Mouse (Mus musculus) heart, postnatal 0 days (tissue): ENCODE measurements around the gene Gemin6. TPM values are rescaled to one million over a fixed set of nuclear protein-coding genes. Genes with fewer than 3 reads are reported as not detected.
"Not testable (repeated sequence)": the region's sequence is repeated elsewhere in the genome, so short reads cannot be mapped to it uniquely, and the experiment has no call there.

Experiments used
- ATAC-seq: fragments of 200-750 bp; cut with Nextera tagmentation; 2 replicates; pipeline ENCODE4 v1.8.0; 2017; ENCODE audit warnings: low read depth, moderate number of reproducible peaks, moderate library complexity; ENCODE audit not compliant: insufficient read depth
- DNase-seq: peaks from one replicate; pipeline ENCODE4 v3.0.0-alpha.2; 2016; ENCODE audit warnings: low spot score
- H3K27ac ChIP-seq: fragments of 300-500 bp; sonication (generic); 2 replicates; pipeline ENCODE4 v1.5.1; 2014; ENCODE audit warnings: low read depth, mild to moderate bottlenecking
- H3K27me3 ChIP-seq: fragments of 300-500 bp; sonication (generic); 2 replicates; pipeline ENCODE4 v1.6.1; 2014; ENCODE audit warnings: low read length, mixed read lengths; ENCODE audit not compliant: control insufficient read depth, insufficient read depth
- H3K36me3 ChIP-seq: fragments of 300-500 bp; sonication (generic); replicated peaks from 2 replicates; pipeline ENCODE4 v1.6.1; 2014; ENCODE audit warnings: low read length, mixed read lengths; ENCODE audit not compliant: control insufficient read depth, insufficient read depth
- H3K4me1 ChIP-seq: fragments of 300-500 bp; sonication (generic); 2 replicates; pipeline ENCODE4 v1.6.1; 2014; ENCODE audit warnings: antibody characterized with exemption; ENCODE audit not compliant: control insufficient read depth, insufficient read depth
- H3K4me2 ChIP-seq: fragments of 300-500 bp; sonication (generic); 2 replicates; pipeline ENCODE4 v1.6.1; 2014; ENCODE audit warnings: low read depth, mild to moderate bottlenecking, low read length, moderate library complexity
- H3K4me3 ChIP-seq: fragments of 300-500 bp; sonication (generic); 2 replicates; pipeline ENCODE4 v1.5.1; 2014; ENCODE audit warnings: low read depth, low read length
- H3K9ac ChIP-seq: fragments of 300-500 bp; sonication (generic); replicated peaks from 2 replicates; pipeline ENCODE4 v1.6.1; 2014; ENCODE audit warnings: low read depth, low read length, mixed read lengths
- H3K9me3 ChIP-seq: fragments of 300-500 bp; sonication (generic); replicated peaks from 2 replicates; pipeline ENCODE4 v1.6.1; 2016; ENCODE audit warnings: low read length; ENCODE audit not compliant: control insufficient read depth
- CTCF ChIP-seq: IDR thresholded peaks from 2 replicates; pipeline ENCODE4 v1.5.1; 2016; ENCODE audit warnings: antibody characterized with exemption, control low read depth, low read depth
- EP300 ChIP-seq: IDR thresholded peaks from 2 replicates; pipeline ENCODE4 v1.6.1; 2016; ENCODE audit warnings: antibody characterized with exemption, low read depth
- WGBS: fragments of 180-500 bp; shearing (Covaris S2); extraction: QIAGEN DNeasy Blood & Tissue Kit; methylation state at CpG from one replicate; pipeline ENCODE4 v1.1.7; 2014; 5-methylcytosine and 5-hydroxymethylcytosine counted together
- polyA plus RNA-seq: library from polyadenylated mRNA; unstranded; fragments of >200 nt; fragmentation: Nextera tagmentation; extraction: Ambion mirVana; gene quantifications from 2 replicates; pipeline ENCODE4 v1.2.1, GENCODE M21; 2015
- total RNA-seq: library from RNA; depleted of rRNA; stranded (reverse); fragments of >200 nt; gene quantifications from 2 replicates; pipeline ENCODE4 v1.2.3, GENCODE M21; 2014; ENCODE audit warnings: low replicate concordance; rRNA removed

The Gemin6 gene
- total RNA-seq (0.54 and 4.7 TPM in 2 replicates), polyA plus RNA-seq (13.3 and 14.6 TPM in 2 replicates)

GRCm38 (mm10) chr17:80224326-80225116 lies at the start of gene Gemin6:
Gene Gemin6 (plus strand): TSS chr17:80224441.
- Histone ChIP-seq H3K27me3 (no peaks in the 10 kb centered on the region), H3K4me3 (peak within 1 kb of the TSS; percentile 68), H3K4me1 (peaks cover 9% of the 10 kb centered on the region), H3K9ac (peak within 1 kb of the TSS; percentile 68), H3K9me3 (no peaks in the 10 kb centered on the region), H3K36me3 (no peaks in the 10 kb centered on the region), H3K27ac (peak within 1 kb of the TSS; percentile 84), H3K4me2 (peak within 1 kb of the TSS; percentile 72)
- DNase-seq (peak; percentile 96), ATAC-seq (peak; percentile 95)
- under 1% methylated on average over 33 of the region's 33 CpGs for WGBS
- TF ChIP-seq CTCF (no peak), EP300 (no peak)

- ATAC-seq (no peak), DNase-seq (no peak)
- TF ChIP-seq CTCF, result no peak
- TF ChIP-seq EP300, result no peak
- no peaks in the 10 kb centered on the region for H3K9me3 ChIP-seq
- no peak overlapping the region for H3K4me3 ChIP-seq
- H3K4me2 ChIP-seq, result no peak overlapping the region
- H3K4me1 ChIP-seq, result no peaks in the 10 kb centered on the region
- no peak overlapping the region for H3K27ac ChIP-seq
- no peak overlapping the region for H3K9ac ChIP-seq
- H3K27me3 ChIP-seq, result no peaks in the 10 kb centered on the region
- WGBS, result 67% methylated on average over 19 of the region's 19 CpGs
- no peaks in the 10 kb centered on the region for H3K36me3 ChIP-seq
These were observed 49.4 kb upstream of the Gemin6 start for GRCm38 (mm10) chr17:80174699-80175385.

DNA sequence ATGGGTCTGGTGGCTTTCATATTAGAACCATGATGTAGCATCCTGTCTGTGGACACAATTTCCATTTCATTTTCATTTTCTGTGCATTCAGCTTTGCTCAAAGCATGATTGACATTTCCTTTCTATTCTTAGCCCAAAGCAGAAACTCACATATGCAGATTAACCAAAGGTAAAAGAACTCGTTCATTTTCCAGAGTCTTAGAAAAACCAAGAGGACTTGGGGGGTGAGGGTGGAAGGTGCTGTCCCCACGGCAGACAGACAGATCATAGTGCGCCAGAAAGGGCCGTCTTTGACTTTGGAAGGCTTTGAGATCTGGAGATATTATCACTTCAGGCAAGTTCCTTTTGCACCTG lies 48.9 kb upstream of the Gemin6 start:
- WGBS, result 76% methylated on average over 4 of the region's 4 CpGs

GRCm38 (mm10) chr17:80175966-80176365 lies 48.3 kb upstream of the Gemin6 start:
- 88% methylated on average over 3 of the region's 3 CpGs for WGBS
- Histone ChIP-seq H3K9ac (no peak overlapping the region), H3K27me3 (no peaks in the 10 kb centered on the region), H3K4me1 (no peaks in the 10 kb centered on the region), H3K9me3 (no peaks in the 10 kb centered on the region), H3K4me3 (no peak overlapping the region), H3K36me3 (no peaks in the 10 kb centered on the region), H3K27ac (no peak overlapping the region), H3K4me2 (no peak overlapping the region)
- ATAC-seq, result no peak
- DNase-seq, result no peak
- TF ChIP-seq EP300, result no peak
- TF ChIP-seq CTCF, result no peak

More for the DNA sequence above, 48.9 kb upstream of the Gemin6 start:
- no peak overlapping the region for H3K4me3 ChIP-seq
- H3K27ac ChIP-seq, result no peak overlapping the region
- ATAC-seq (no peak), DNase-seq (no peak)
- H3K4me2 ChIP-seq, result no peak overlapping the region
- no peak overlapping the region for H3K9ac ChIP-seq
- TF ChIP-seq CTCF, result no peak
- no peak for TF ChIP-seq EP300
- H3K4me1 ChIP-seq, result no peaks in the 10 kb centered on the region
- no peaks in the 10 kb centered on the region for H3K36me3 ChIP-seq
- no peaks in the 10 kb centered on the region for H3K9me3 ChIP-seq
- H3K27me3 ChIP-seq, result no peaks in the 10 kb centered on the region

GRCm38 (mm10) chr17:80178846-80179245 lies 45.4 kb upstream of the Gemin6 start:
- H3K4me2 ChIP-seq, DNase-seq, ATAC-seq, H3K36me3 ChIP-seq, H3K9me3 ChIP-seq, H3K27me3 ChIP-seq, H3K4me1 ChIP-seq, H3K9ac ChIP-seq, H3K27ac ChIP-seq, H3K4me3 ChIP-seq: not testable (repeated sequence)
- WGBS, result 93% methylated on average over 3 of the region's 3 CpGs
